Mouse (Mus musculus) ES-E14 (cell line): ENCODE measurements at regions not wholly inside any gene's neighbourhood (a gene's known extent, or its start where the extent isn't known, plus 50 kb on each side); places are given as distances from the start of the nearest gene placed in this dataset.

Source experiments
- DNase-seq: peaks from one replicate; pipeline ENCODE4 v3.0.0-alpha.2; 2013; ENCODE audit warnings: low read depth, low spot score
- H3K27ac ChIP-seq: 2 replicates; pipeline ENCODE4 v1.5.1; 2012; ENCODE audit warnings: low read depth, mild to moderate bottlenecking, low read length, moderate library complexity, mixed read lengths; ENCODE audit not compliant: poor library complexity, insufficient read depth, severe bottlenecking
- H3K36me3 ChIP-seq: 2 replicates; pipeline ENCODE4 v1.6.1; 2012; ENCODE audit warnings: mild to moderate bottlenecking, low read length, moderate library complexity, mixed read lengths; ENCODE audit not compliant: control insufficient read depth, poor library complexity, insufficient read depth, severe bottlenecking
- H3K4me1 ChIP-seq, 2 experiments: fragments of 150-350 bp in 1 of 2; sonication (generic) in 1 of 2; 2 replicates each; pipeline ENCODE4 v1.6.1; 2012; ENCODE audit warnings: low read length in 2 of 2, mild to moderate bottlenecking in 1 of 2, mixed read lengths in 1 of 2; ENCODE audit not compliant: control insufficient read depth in 2 of 2, insufficient read depth in 2 of 2, poor library complexity in 1 of 2
- H3K4me3 ChIP-seq, 2 experiments: fragments of 150-350 bp in 1 of 2; sonication (generic) in 1 of 2; 2 replicates each; pipeline ENCODE4 v1.5.1; 2012; ENCODE audit warnings: low read length in 2 of 2, low read depth in 1 of 2, mild to moderate bottlenecking in 1 of 2, mixed read lengths in 1 of 2; ENCODE audit not compliant: insufficient read depth in 1 of 2, poor library complexity in 1 of 2, severe bottlenecking in 1 of 2
- H3K9ac ChIP-seq: 2 replicates; pipeline ENCODE4 v1.6.1; 2012; ENCODE audit warnings: low read depth, mild to moderate bottlenecking, low read length, mixed read lengths; ENCODE audit not compliant: poor library complexity, insufficient read depth, severe bottlenecking
- H3K9me3 ChIP-seq: fragments of 150-350 bp; sonication (generic); 2 replicates; pipeline ENCODE4 v1.6.1; 2012; ENCODE audit warnings: low read depth, mild to moderate bottlenecking, low read length; ENCODE audit not compliant: control insufficient read depth, insufficient read depth
- CHD2 ChIP-seq: IDR thresholded peaks from 2 replicates; pipeline ENCODE4 v1.6.1; 2014; ENCODE audit warnings: mild to moderate bottlenecking, low read depth, low read length, inconsistent platforms
- HCFC1 ChIP-seq: IDR thresholded peaks from 2 replicates; pipeline ENCODE4 v1.6.1; 2012; ENCODE audit warnings: low read length, inconsistent platforms, borderline replicate concordance; ENCODE audit not compliant: insufficient read depth
- MAFK ChIP-seq: IDR thresholded peaks from 2 replicates; pipeline ENCODE4 v1.6.1; 2014; ENCODE audit warnings: mild to moderate bottlenecking, low read depth, low read length, inconsistent platforms; ENCODE audit not compliant: insufficient read depth
- ZC3H11A ChIP-seq: IDR thresholded peaks from 2 replicates; pipeline ENCODE4 v1.6.1; 2012; ENCODE audit warnings: low read depth, mild to moderate bottlenecking, inconsistent platforms, low read length, borderline replicate concordance
- ZNF384 ChIP-seq: IDR thresholded peaks from 2 replicates; pipeline ENCODE4 v1.6.1; 2012; ENCODE audit warnings: low read depth, low read length, inconsistent platforms
- in situ Hi-C, 2 experiments: fragments of 600-800 bp; cut with MboI; formaldehyde crosslinking; loops; one replicate each; pipeline ENCODE4 v1.15.1; 2025; ENCODE audit warnings: low sequenced_read_pairs in 2 of 2, inconsistent platforms in 1 of 2; ENCODE audit not compliant: unreplicated experiment in 2 of 2

- Histone ChIP-seq H3K27ac (no peak overlapping the region), H3K9ac (no peak overlapping the region), H3K9me3 (no peaks in the 10 kb centered on the region), H3K36me3 (no peaks in the 10 kb centered on the region), H3K4me1 (peaks cover 0 to 8% of the 10 kb centered on the region in 2 experiments; a peak in 3 of 4 replicates), H3K4me3 (no peak overlapping the region)
- TF ChIP-seq ZNF384 (no peak), CHD2 (no peak), HCFC1 (no peak), ZC3H11A (no peak), MAFK (no peak)
- no peak for DNase-seq
- in situ Hi-C loops = no loop called here
Measured at GRCm38 (mm10) chr9:120802646-120803045, 126.4 kb upstream of the Ctnnb1 start.

DNA sequence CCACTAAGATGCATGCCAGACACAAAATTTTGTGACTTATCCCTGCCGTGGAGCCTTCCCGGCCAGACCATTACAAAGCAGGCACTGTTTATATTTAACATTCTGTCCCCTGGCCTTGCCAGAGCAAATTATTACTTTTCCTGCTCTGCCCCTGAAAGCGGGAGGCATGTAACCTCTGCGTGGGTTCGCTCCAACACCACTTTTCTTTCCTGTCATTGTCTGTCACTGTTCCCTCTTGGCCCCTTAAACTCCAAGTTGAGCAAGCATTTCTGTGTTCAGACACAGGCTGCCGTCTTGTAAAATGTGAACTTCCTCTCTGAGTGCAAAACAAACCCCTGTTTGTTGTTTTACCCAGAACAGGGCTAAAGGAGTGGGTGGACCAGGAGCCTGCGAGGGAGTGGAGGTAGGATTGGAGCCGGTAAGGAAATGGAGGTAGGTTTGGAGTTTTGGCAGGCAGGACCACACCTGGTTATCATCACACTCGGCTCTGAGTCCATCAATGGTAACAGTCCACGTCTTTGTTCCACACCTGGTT lies 124.2 kb upstream of the Ctnnb1 start:
- Histone ChIP-seq H3K36me3 (no peaks in the 10 kb centered on the region), H3K4me1 (no peaks in the 10 kb centered on the region), H3K9ac (no peak overlapping the region), H3K4me3 (no peak overlapping the region), H3K27ac (no peak overlapping the region), H3K9me3 (no peaks in the 10 kb centered on the region)
- DNase-seq = no peak
- in situ Hi-C loops = no loop called here
- TF ChIP-seq ZNF384 (no peak), CHD2 (no peak), MAFK (no peak)

- in situ Hi-C loops = no loop called here
- Histone ChIP-seq H3K4me1 (no peaks in the 10 kb centered on the region), H3K9ac (no peak overlapping the region), H3K4me3 (no peak overlapping the region), H3K27ac (no peak overlapping the region), H3K36me3 (no peaks in the 10 kb centered on the region), H3K9me3 (no peaks in the 10 kb centered on the region)
- TF ChIP-seq ZC3H11A = no peak
- TF ChIP-seq CHD2 = no peak
- TF ChIP-seq ZNF384 = no peak
- no peak for TF ChIP-seq MAFK
- TF ChIP-seq HCFC1 = no peak
- DNase-seq = no peak
Measured at GRCm38 (mm10) chr9:120808741-120809425, 120.1 kb upstream of the Ctnnb1 start.

GRCm38 (mm10) chr9:120811522-120811921 lies 117.5 kb upstream of the Ctnnb1 start:
- Histone ChIP-seq H3K27ac (no peak overlapping the region), H3K9ac (no peak overlapping the region), H3K36me3 (no peaks in the 10 kb centered on the region), H3K4me3 (no peak overlapping the region), H3K9me3 (no peaks in the 10 kb centered on the region), H3K4me1 (no peaks in the 10 kb centered on the region)
- DNase-seq = no peak
- in situ Hi-C loops = no loop called here
- TF ChIP-seq CHD2 = no peak
- no peak for TF ChIP-seq HCFC1
- TF ChIP-seq ZC3H11A = no peak
- TF ChIP-seq MAFK = no peak
- no peak for TF ChIP-seq ZNF384
